Mouse (Mus musculus) 3134 (cell line): ENCODE results near the gene Abhd16b.
A peak's percentile ranks its signal among the peaks of the same experiment; 100 is the strongest.

Source experiments
- DNase-seq: peaks from one replicate; pipeline ENCODE4 v3.0.0-alpha.2; 2011; ENCODE audit warnings: low spot score; ENCODE audit not compliant: insufficient read length; ENCODE audit errors: extremely low read depth

Gene Abhd16b

GRCm38 (mm10) chr2:181493156-181493927 is at the start of gene Abhd16b:
Gene Abhd16b, plus strand, starts transcription at chr2:181493206.
- no peak for DNase-seq

- DNase-seq, result no peak
These were observed 40.8 kb upstream of the Abhd16b start for GRCm38 (mm10) chr2:181452181-181452580.

- DNase-seq, result no peak
These were observed 39.7 kb upstream of the Abhd16b start for GRCm38 (mm10) chr2:181453274-181453673.

- DNase-seq, result no peak
These were observed 37.1 kb upstream of the Abhd16b start for GRCm38 (mm10) chr2:181455899-181456298.

GRCm38 (mm10) chr2:181457831-181458230 is 35.2 kb upstream of the Abhd16b start:
- DNase-seq, result no peak

DNA sequence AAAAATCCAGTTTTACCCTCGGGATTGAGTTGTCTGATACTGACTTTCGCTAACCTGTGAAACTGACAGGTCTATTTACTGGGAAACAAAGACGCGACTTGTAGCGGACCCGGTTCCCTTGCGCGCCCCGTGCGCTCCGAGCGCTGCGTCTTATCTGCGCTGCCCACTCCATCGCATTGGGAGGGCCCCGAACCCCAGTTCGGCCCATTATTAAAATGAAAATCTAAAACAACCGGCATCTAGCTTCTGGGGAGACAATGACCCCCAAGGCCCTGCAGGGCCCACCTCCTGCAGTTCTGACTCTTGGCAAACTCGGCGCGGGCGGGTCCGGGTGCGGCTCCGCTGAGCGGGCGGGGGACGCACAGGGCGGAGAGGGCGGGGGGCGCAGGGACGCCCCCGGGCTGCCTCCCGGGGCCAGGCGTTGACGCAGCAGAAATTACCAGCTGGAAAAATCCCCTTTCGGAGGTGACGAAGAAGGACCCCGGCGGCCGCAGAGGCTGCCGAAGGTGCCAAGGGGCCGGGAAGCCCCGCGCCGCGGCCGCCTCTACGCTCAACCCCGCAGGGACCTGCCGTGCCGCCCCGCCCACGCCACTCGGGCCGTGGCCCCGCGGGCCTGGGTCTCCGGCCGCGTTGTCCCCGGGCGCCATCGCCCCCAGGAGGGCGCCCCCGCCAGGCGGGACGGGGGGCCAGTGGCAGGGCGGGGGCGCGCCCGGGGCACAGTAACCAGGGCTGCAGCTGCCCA is 34.4 kb upstream of the Abhd16b start:
- no peak for DNase-seq

- no peak for DNase-seq
These were observed 33.8 kb upstream of the Abhd16b start, which contains the start of gene Zbtb46 for GRCm38 (mm10) chr2:181459153-181459672. Gene Zbtb46, minus strand, starts transcription at chr2:181459426.

DNA sequence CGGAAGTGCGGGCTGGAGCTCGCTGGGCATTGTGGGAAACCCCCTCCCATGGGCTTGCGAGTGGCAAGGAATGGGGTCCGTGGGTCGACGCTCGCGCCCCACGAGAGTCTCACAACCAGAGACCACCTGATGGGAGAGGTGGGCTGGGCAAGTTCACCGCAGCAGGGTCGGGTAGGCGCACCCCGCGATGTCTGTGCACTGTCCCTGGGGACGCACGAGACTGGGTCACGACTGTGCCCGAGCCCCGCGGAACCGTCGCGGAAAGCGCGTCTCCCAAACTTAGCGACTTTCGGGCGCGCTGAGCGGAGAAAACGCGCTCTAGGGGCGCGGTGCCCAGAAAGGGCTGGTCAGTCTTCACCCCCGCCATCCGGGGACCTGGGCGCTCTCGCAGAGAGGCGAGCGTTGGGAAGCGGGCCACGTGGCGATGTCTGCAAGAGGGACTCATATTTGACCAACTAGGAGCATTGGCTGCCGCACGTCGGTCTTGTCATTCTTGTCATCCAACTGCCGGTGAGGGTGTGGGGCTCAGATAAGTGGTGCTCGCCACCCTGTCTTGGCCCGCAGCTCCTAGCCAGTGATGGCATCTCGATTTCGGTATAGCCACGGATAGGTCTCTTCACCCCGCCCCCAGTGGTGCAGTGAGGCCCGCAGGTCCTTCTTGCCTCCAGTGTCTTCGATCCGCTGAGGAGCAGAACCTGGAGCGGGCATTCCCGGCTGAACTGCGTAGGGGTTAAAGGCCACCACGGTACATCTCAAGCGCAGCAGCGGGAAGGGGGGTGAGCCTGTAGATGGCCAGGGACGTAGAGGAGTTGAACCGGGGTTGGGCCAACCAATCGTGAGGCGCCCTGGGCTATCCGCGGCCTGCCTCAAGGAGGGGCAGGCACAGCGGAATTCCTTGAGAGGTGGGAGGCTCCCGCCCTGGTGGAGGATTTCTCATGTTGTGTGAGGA is 33.1 kb upstream of the Abhd16b start:
- no peak for DNase-seq

DNA sequence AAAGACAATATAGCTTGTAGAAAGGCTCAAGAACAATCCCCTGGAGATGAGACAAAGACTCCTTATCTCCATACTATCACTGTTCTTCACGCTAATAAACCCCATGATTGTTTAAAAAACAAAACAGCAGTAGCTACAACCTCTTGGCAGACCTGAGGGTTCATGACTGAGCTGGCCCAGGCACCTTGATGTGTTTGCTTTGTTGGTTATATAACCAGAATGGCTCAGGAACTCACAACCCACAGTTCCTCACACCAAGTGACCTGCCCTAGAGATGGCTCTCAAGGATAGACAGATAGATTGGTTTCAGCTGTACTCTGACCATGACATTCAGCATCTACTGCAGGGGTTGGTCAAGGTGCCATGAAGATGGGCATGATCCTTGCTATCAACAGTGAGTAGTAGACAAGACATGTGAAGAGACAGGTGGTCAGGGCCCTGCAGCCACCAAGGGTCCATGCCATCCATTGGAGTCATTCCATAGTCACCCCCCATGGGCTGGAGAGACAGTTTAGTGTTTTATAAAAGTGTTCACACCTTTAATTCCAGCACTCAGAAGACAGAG is 31.4 kb upstream of the Abhd16b start:
- DNase-seq, result no peak

GRCm38 (mm10) chr2:181462604-181463003 is 30.4 kb upstream of the Abhd16b start:
- no peak for DNase-seq

DNA sequence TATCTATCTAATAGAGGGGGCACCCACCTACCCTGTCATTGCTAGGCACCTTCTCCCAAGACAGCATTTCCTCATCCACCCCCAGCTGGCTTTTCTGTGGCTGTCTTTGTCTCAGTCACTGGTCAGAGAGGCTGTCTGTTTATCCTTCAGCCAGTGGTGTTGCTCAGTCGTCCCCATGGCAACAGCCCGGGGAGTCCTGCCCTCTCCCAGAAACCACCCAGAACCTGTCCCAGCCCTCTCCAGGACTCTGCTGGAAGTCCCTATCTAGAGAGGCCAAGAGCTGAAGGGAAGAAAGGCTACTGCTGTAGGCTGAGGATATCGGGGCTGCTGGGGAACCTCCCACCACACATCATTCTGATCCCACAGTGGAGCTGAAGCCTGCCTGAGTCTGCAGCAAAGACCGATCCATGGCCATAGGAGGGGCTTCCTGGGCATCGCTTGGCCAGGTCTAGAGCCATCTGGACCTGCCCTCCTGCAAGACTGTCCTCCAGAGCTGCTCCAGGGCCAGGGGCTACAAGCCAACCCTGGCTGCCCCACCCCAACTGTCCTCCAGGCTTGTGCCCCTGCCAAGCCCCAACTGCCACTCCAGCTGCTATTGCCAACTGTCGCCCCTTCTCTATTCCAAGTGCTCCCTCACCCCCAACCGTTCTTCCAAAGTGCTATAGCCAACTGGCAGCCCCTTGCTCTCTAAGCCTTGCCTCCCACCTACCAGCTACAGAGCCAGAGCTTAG is 29.8 kb upstream of the Abhd16b start:
- no peak for DNase-seq

DNA sequence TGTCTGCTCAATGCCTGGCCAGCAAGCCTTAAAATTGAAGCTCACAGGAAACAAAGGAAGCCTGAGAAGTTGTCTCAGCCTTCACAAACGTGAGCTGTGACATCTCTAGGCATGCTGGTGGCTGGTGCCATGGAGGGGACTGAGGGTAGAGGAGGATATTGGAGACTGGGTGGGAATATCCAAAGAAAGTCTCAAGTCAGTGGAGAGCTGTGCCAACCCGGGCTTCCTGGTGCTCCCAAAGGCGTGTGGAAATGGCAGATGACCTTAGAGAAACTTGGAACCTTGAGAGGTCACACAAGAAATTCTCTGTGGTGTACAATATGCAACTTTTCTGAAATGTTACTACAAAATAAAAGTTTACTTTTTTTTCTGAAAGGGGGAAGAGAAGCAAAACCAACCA is 27.6 kb upstream of the Abhd16b start:
- DNase-seq, result no peak

DNA sequence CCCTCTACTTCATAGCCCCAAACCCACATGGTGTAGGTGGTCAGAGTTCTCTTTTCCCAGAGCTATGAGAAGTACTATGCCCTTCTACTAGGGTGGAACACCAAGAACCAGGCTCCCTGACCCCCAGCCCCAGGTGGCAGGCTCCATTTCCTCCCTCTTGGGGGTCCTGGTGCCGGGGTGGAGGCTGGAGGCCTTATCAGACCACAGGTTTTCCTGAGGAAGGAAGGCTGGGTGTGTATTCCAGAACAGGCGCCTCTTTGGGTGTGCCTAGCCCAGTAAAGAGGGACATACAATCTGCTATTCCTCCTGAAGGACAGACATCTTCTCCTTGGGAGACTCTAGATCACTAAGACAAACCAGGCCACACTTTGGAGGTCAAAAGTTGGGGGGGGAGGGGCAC is 22.7 kb upstream of the Abhd16b start:
- DNase-seq, result no peak

DNA sequence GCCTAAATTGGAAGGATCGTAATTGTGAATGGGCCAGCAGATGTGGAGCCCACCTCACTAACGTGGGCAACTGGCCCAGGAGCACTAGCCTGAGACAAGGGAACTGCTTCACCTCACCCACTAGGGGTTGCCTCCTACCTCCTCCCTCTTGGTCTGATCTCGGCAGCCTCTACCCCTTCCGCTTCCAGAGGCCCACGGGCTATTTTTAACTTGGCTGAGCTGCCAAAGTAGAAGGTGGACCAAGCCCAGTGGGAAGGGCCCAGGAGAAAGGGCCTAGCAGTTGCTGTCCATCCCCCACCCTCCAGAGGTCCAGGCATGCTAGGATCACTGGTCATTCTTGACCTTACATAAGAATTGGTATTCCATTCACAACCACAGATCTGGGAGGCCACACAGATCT is 21.8 kb upstream of the Abhd16b start:
- DNase-seq, result peak; percentile 49

- no peak for DNase-seq
These were observed 20.7 kb upstream of the Abhd16b start for GRCm38 (mm10) chr2:181472256-181472827.

- DNase-seq, result no peak
These were observed 9.9 kb upstream of the Abhd16b start for GRCm38 (mm10) chr2:181483120-181483519.

GRCm38 (mm10) chr2:181483562-181484318 is 9.3 kb upstream of the Abhd16b start:
- DNase-seq, result peak; percentile 52

DNA sequence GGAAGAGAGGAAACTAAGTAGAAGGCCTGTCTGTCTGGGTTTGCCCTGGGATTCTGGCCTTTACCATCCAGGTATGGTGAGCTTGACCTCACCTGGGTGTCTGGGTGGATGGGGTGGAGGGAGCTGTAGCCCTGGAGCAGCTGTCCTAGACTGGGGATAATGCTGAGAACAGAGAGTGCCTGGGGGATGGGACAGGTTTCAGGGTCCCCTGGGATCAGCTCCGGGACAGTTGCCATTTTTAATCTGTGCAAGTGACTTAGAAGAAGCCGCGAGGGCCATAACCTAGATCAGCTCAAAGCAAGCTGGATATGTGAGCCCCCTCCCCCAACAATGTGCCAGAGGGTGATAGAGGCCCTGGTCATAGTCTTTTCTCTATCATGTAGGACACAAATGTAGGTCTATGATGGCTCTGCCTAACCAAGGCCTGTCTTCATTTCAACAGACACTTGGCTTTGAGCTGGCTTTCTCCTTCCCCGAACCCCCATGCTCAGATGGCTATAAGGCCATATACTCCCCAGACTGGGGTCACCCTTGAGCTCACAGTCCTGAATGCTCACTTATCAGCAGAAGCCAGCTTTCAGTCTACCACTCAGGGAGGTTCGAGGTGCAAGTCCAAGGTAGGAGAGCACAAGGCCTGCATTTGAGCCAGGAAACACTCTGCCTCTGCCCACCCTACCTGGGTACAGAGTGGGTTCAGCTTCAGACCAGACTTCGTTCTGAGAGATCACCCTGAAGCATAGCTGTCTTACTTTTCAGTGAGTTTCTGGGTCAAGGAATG is 8.4 kb upstream of the Abhd16b start:
- no peak for DNase-seq
